Mouse (Mus musculus) megakaryocyte progenitor cell, adult 5-6 weeks (primary cell): ENCODE data around the gene Pex7. TPM values are rescaled to one million over a fixed set of nuclear protein-coding genes. Genes with fewer than 3 reads are reported as not detected.
"Not testable (repeated sequence)": the region's sequence is repeated elsewhere in the genome, so short reads cannot be mapped to it uniquely, and the experiment has no call there.

ENCODE experiments used
- ATAC-seq: replicated peaks from 2 replicates; pipeline ENCODE4 v1.8.0; 2016; ENCODE audit warnings: mild to moderate bottlenecking, moderate TSS enrichment, inconsistent platforms; ENCODE audit not compliant: poor library complexity
- total RNA-seq, 2 experiments: library from RNA; stranded (forward) in 1 of 2; stranded (reverse) in 1 of 2; fragments of 157-497, 149-512 nt in 1 of 2; fragments of 200-1000 nt in 1 of 2; gene quantifications; 2 replicates each; pipeline versions ENCODE4 v1.2.3 to v1.2.4; 2015 to 2017

Pex7 gene
- total RNA-seq, 2 experiments from 2014 or later, result 29.7 to 44.3 TPM

DNA sequence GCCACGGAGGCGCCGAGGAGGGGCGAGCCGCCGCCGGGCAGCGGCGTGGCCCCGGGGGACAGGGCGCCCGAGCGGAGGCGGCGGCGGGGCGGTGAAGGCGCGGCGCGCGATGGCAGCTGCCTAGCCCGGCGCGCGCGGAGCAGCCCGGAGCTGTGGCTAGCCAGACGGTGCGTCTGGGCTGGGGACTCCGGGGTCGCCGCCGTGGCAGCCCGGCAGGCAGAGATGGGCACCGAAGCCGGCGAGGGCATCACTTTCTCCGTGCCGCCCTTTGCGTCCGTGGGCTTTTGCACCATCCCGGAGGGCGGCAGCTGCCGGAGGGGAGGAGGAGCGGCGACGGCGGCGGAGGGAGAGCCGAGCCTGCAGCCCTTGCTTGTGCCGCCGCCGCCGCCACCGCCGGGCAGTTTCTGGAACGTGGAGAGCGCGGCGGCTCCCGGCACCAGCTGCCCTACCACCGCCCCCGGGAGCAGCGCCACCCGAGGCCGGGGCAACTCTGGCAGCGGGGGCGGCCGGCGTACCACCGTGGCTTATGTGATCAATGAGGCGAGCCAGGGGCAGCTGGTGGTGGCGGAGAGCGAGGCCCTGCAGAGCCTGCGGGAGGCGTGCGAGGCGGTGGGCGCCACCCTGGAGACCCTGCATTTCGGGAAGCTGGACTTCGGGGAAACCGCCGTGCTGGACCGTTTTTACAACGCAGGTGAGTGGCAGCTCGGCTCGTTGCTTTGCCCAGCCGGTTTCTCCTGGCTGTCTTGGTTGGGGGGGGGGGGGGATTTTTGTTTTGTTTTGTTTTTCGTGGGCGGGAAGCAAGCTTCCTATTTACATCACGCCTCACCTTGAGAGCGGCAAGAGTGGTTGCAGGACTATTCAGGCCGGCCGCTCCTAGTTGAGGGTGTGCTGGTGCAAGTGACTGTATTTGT is 27.1 kb upstream of the Pex7 start, which contains the start of gene Map3k5:
Gene Map3k5, plus strand, starts transcription at position 89 of the 911 bp plus-strand sequence.
- peak; percentile 8; the same call in 1 of the 2 replicates for ATAC-seq

DNA sequence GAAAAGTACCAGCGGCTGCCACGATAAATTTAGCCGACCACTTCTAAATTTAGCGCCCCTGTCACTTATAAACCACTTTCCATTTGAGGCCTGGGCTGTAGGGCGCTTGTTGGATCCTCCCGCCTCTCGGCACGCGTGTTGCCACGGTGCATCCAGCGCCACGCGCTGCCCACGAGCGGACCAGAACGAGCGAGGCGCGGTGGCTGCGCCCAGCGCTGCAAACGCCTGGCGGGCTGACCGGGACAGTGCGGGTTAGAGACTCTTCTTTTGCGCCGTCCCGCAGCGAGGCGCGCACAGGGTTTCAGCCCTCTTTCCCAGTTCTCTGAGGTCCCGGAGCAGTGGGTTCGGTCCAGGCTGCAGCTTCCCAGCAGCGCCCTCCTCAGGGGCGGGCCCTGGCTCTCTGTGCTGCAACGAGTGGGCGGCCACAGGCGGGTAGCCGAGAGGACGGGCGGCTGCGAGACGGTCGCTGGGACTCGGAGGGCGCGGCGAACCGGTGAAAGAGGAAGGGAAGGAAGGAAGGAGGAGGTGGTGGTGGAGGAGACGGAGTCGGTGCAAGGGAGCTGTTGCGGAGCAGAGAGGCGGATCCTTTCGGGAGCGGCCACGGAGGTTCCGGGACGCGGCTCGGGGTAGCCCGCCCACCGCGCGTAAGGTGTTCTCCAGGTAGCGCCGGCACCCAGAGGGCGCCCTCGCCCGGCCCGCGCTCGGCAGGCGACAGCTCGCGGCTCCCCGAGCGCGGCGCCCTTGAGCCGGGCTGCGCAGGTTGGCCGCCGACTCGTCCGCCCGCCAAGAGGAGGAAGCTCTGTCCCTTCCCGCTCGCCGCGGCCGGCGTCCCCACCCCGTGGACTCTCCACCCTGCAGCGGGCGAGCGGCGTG is 26.3 kb upstream of the Pex7 start:
- ATAC-seq, result peak; percentile 87

GRCm38 (mm10) chr10:19932986-19933385 is 25.5 kb upstream of the Pex7 start:
- no peak for ATAC-seq

- no peak for ATAC-seq
Observed at GRCm38 (mm10) chr10:19928205-19928604, 20.7 kb upstream of the Pex7 start.

- ATAC-seq, result not testable (repeated sequence)
Observed at GRCm38 (mm10) chr10:19926391-19926897, 19.0 kb upstream of the Pex7 start.

DNA sequence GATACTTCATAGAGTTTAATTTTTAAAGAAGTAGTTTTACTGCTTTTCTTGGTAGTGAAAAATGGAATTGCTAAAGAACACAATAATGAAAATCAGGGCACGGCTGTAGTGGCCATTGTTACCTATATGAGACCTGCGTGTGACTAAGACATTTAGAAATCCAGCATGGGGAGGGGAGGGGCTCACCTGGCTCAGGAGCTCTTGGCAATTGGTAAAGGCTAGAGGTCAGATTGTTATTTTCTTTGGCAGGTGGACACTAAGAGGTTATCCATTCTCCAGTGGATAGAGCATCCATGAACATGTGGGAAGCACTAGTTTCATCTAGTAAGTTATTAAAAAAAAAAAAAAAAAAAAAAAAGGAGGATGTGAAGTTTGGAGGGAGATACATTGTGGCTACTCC is 16.8 kb upstream of the Pex7 start:
- ATAC-seq, result no peak

GRCm38 (mm10) chr10:19922410-19922809 is 14.9 kb upstream of the Pex7 start:
- no peak for ATAC-seq

- ATAC-seq, result peak; percentile 100
Observed at GRCm38 (mm10) chr10:19915301-19915700, 7.8 kb upstream of the Pex7 start.

DNA sequence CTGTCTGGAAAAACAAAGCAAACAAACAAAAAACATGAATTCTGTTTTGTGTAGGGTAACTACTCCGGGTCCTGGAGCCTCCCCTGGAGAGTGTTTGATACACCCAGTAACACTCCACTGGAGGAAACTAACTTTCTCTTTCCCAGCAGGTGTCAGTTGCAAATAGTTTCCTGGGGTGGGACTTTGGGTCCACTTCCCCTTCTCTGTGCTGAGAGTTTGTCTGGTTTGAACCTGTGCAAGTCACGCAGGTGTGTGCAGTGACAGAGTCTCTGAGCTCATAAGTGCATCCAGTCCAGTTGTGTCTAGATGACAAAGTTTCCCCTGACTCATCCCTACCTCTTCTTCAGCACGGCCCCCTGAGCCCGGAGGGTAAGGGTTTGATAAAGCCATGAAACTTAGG is 6.3 kb upstream of the Pex7 start:
- ATAC-seq, result 0 out of 2 replicates have a peak, but pooled peaks have one; percentile 20

DNA sequence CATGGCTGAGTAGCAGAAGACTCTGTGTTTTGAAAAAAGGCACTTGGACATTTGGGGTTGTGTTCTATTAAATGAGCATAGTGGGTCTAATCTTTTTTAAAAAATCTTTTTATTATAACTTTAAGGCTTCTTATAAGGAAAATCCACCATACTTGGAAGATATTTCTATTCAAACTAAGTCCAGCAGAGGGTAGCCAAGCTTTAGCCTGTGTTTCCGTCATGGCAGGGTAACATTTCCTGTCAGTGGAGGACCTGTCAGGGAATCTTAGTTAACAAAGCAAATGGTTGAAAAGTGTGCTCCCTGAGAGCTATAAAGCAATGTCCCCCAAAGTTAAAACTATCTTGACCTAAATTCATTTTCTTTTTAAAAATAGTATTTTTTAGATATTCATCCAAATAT is 4.1 kb upstream of the Pex7 start:
- ATAC-seq, result 0 out of 2 replicates have a peak, but pooled peaks have one; percentile 27

- no peak for ATAC-seq
Observed at GRCm38 (mm10) chr10:19910516-19910915, 3.0 kb upstream of the Pex7 start.

- ATAC-seq, result no peak
Observed at GRCm38 (mm10) chr10:19908076-19908475, 587 bp upstream of the Pex7 start.

DNA sequence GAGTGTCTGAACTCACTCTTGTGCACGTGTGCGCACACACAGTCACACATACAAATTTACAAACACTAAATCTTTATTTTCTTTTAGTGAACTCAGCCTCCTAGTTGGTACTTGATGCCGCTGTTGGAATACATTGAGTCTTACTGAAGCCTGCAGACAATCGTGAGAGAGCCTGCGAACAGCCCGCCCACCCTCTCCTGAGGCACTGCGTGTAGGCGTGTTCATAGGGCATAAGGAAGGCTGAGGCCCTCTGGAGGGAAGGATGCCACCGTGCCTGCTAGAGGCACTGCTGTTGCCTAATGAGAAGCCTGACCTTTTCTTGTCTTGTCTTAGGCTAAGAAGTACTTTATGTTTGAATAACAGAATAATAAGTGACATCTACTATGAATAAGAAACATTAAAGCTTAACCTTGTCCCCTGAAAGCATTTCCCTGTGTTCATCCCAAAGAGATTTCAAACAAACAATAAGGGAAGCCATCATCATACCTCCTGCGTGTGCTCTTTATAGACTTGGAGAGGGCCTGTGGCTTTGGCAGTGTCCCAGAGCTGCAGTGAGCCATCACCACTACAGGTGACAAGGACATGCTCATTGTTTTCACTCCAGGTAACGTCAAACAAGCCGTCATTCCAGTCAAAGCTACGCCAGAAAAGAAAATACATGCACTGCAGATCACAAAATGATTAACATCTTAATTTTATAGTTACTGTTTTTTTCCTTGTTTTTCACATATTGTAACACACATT is 3.2 kb downstream of the Pex7 start:
- no peak for ATAC-seq

DNA sequence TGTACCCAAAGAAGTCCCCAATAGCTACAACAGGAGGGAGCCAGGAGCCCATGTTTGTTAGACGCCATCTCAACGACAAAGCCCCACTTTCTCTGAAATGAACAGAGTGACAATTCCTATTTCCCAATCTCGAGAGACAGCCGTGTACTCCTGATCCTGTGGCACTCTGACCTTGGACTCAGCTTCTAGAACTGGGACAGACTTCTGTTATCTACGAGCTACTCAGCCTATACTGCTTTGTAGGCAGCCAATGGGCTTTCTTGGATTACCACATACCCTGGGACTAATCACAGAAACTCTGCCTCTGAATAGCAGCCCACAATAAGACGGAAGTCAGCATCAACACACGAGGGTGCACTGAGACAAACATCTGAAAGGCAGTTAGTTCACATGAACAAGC is 5.5 kb downstream of the Pex7 start:
- no peak for ATAC-seq

DNA sequence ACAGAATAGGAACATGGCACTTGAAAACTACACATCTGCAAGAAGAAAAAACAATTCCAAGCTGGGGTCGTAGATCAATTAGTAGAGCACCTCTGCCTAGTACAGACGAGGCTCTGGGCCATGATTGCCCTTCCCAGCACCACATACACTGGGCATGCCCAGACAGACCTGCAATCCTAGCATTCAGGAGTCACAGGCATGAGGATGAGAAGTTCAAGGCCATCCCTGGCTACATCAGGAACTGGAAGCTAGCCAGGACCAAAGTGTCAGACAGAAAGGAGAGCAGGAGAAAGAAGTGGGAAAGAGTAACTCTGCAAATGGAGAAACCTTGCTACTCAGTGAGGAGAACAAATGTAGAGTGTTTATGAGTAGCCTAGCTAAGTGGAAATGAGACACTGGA is 7.3 kb downstream of the Pex7 start:
- ATAC-seq, result no peak

DNA sequence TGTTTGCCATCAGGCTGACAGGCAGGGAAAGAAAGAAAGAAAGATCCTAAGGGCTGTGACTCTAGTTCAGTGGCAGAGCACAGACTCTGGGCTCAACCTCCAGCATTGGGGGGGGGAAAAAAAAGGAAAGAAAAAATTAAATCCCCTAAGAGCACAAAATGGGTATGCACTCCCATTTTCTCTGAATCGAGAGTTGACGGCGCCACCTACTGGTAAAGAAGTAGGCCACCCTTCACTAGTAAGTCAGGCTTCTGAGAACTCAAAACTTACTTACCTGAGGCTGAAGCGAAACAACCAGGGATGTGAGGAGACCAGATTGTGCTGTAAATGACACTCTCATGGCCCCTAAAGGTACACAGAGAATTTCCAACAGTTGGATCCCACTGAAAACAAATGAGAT is 13.5 kb downstream of the Pex7 start:
- ATAC-seq, result peak; percentile 68

DNA sequence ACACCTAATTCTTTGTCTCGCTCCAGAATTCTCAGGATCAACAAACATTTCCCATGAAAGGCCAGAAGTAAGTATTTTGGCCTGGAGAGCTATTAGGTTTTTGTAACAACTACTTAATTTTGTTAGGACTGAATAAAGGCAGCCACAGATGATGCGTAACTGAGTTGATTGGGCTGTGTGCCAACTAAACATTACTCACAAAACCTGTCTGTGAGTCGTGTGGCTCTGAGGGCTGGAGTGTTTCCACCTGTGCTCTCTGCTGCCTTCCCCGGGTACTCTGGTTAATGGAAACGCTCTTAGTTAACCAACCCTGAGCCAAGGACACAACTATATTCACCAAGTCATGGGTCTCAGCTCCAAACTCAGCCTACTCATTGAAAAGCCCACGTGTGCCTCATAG is 14.3 kb downstream of the Pex7 start:
- no peak for ATAC-seq

GRCm38 (mm10) chr10:19891686-19892085 is 15.8 kb downstream of the Pex7 start:
- peak; percentile 50 for ATAC-seq

DNA sequence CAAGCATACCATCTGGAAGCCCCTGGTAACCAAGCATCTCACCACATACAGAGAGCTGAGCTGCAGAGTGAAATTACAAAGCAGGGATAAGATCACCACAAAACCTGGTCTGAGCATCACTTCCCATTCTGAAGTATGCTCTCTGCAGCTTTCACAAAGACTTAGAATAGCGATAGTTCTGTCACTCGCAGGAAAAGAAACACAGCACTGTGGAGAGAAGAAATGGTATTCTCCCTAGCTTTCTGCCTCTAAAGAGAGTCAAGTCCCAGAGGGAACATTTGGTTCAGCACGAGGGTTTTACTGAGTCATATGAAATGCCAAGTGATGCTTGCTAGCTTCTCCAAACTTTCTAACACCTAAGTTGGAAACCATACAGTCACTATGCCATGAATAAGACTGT is 17.6 kb downstream of the Pex7 start:
- no peak for ATAC-seq

DNA sequence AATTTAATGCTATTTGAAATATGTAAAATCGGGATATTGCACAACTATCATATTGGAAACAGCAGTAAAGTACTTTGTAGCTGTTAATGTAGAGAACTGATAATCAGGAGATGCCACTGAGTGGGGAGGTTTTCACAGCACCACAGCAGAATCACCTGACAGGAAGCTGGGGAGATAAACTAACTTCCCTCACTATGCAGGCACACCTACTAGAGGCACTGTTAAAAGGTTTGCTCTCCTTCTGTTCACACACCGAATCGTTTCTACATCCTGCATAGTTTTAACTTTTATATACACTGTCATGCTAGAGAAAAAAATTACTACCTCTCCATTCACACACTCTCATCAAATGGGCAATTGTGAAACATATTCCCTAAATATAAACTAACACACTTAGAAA is 21.2 kb downstream of the Pex7 start:
- peak; percentile 98 for ATAC-seq

DNA sequence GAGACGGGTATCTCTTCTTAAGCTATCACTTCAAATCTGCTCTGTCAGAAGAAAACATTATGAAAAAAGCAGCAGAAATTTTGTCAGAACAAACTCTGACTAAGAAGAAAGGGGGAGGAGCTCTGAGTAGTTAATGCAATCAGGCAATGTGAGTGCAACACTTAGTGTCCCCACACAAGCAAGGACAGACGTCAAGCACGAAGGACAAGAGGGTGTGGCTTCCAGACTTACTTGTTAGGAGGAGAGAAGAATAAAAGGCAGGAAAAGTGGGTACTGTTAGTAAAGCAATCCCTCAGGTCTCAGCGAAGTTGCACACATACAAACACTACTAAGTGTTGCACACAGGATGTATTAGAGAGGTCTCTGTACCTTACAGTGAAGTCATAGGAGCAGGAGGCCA is 23.1 kb downstream of the Pex7 start:
- ATAC-seq, result no peak
